Mouse (Mus musculus): Measurements from ENCODE around the gene Olfr263. TPM values are rescaled to one million over a fixed set of nuclear protein-coding genes. Genes with fewer than 3 reads are reported as not detected.

Gene Olfr263
- polyA plus RNA-seq, 1 experiment from 2014 or later: not detected

DNA sequence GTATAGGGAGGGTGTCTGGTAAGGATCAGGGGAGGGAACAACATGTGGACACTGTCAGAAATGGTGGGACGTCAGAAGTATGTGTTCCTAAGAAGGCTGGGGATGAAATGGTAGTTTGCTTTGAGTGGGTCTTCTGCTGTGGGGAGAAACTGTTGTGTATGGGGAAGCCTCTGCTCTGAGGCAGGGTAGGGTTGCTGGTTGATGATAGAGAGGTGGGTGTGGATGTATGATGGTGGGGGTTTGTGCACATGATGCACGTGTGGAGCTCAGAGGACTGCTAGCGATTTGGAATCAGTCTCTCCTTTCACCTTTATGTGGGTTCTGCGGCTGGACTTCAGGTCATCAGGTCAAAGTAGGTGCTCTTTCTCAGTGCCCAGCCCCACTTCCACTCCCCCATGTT lies 56.1 kb downstream of the Olfr263 start:
- 91% methylated on average over 4 of the region's 4 CpGs for whole genome bisulfite sequencing
- H3K4me3 ChIP-seq: no peak overlapping the region
- no peaks in the 10 kb centered on the region for H3K9me3 ChIP-seq (replicated peaks)
- peaks cover 34% of the 10 kb centered on the region for H3K4me1 ChIP-seq
- H3K36me3 ChIP-seq: peaks cover 90% of the 10 kb centered on the region
- H3K27ac ChIP-seq (replicated peaks): no peak overlapping the region
- H3K27me3 ChIP-seq (ENCODE audit: low read depth, poor library complexity, severe bottlenecking): no peaks in the 10 kb centered on the region
- no peak for DNase-seq (ENCODE audit: low spot score)

Other genes starting within 250 kb of the Olfr263 start
- gene Olfr1370, start 54.7 kb upstream of the Olfr263 start, polyA plus RNA-seq (2016; fragmentation: Nextera tagmentation; extraction: Ambion mirVana): not detected in 2 replicates
- gene Olfr1369-ps1, start 18.2 kb upstream of the Olfr263 start, polyA plus RNA-seq (2016; fragmentation: Nextera tagmentation; extraction: Ambion mirVana): 0.06 and 0.07 TPM in 2 replicates
- gene Olfr1368, start 16.2 kb downstream of the Olfr263 start, polyA plus RNA-seq (2016; fragmentation: Nextera tagmentation; extraction: Ambion mirVana): not detected in 2 replicates
- gene Trim27, start 49.8 kb downstream of the Olfr263 start, polyA plus RNA-seq (2016; fragmentation: Nextera tagmentation; extraction: Ambion mirVana): 146 and 162 TPM in 2 replicates
- not detected in 2 replicates for gene Gpx5, start 163.1 kb downstream of the Olfr263 start, polyA plus RNA-seq (2016; fragmentation: Nextera tagmentation; extraction: Ambion mirVana)
- 0.09 TPM in 1 of 2 replicates, not detected in the other for gene Gpx6, start 182.5 kb downstream of the Olfr263 start, polyA plus RNA-seq (2016; fragmentation: Nextera tagmentation; extraction: Ambion mirVana)
- gene Olfr1367, start 217.3 kb downstream of the Olfr263 start, polyA plus RNA-seq (2016; fragmentation: Nextera tagmentation; extraction: Ambion mirVana): not detected in 2 replicates
- gene Zscan12, start 233.2 kb downstream of the Olfr263 start, polyA plus RNA-seq (2016; fragmentation: Nextera tagmentation; extraction: Ambion mirVana): 20.4 and 21.9 TPM in 2 replicates